Mouse (Mus musculus): ENCODE data around the gene Fkbp4. TPM values are rescaled to one million over a fixed set of nuclear protein-coding genes. Genes with fewer than 3 reads are reported as not detected.

Gene Fkbp4
- total and polyA plus RNA-seq, 2 experiments from 2014 or later = 161 to 246 TPM

GRCm38 (mm10) chr6:128421480-128421879 is 17.0 kb downstream of the Fkbp4 start:
- no peak for DNase-seq (ENCODE audit: low spot score)
- WGBS = 86% methylated on average over 3 of the region's 3 CpGs
- no peak for TF ChIP-seq CTCF (IDR thresholded peaks at IDR 0.05; ENCODE audit: low read depth)
- H3K36me3 ChIP-seq (ENCODE audit: insufficient read depth, low read length) = no peaks in the 10 kb centered on the region
- ATAC-seq = no peak
- no peak overlapping the region for H3K4me2 ChIP-seq (ENCODE audit: low read depth, low read length)
- H3K4me1 ChIP-seq (ENCODE audit: insufficient read depth, low read length) = no peaks in the 10 kb centered on the region
- no peak overlapping the region for H3K9ac ChIP-seq (replicated peaks; ENCODE audit: low read length)
- no peaks in the 10 kb centered on the region for H3K27me3 ChIP-seq (ENCODE audit: insufficient read depth, low read length)
- H3K4me3 ChIP-seq (ENCODE audit: low read length) = no peak overlapping the region
- no peaks in the 10 kb centered on the region for H3K9me3 ChIP-seq (ENCODE audit: low read length)
- H3K27ac ChIP-seq = no peak overlapping the region

- Histone ChIP-seq H3K4me1 (ENCODE audit: insufficient read depth, low read length) (no peaks in the 10 kb centered on the region), H3K36me3 (ENCODE audit: insufficient read depth, low read length) (no peaks in the 10 kb centered on the region), H3K4me2 (ENCODE audit: low read depth, low read length) (no peak overlapping the region), H3K9ac (replicated peaks; ENCODE audit: low read length) (no peak overlapping the region), H3K27me3 (ENCODE audit: insufficient read depth, low read length) (no peaks in the 10 kb centered on the region), H3K9me3 (ENCODE audit: low read length) (no peaks in the 10 kb centered on the region), H3K27ac (no peak overlapping the region), H3K4me3 (ENCODE audit: low read length) (no peak overlapping the region)
- ATAC-seq (no peak), DNase-seq (ENCODE audit: low spot score) (no peak)
- 88% methylated on average over 2 of the region's 2 CpGs for WGBS
- TF ChIP-seq CTCF (IDR thresholded peaks at IDR 0.05; ENCODE audit: low read depth) = no peak
Observed at GRCm38 (mm10) chr6:128421036-128421435, 17.4 kb downstream of the Fkbp4 start.

- Histone ChIP-seq H3K27me3 (ENCODE audit: insufficient read depth, low read length) (no peaks in the 10 kb centered on the region), H3K27ac (no peak overlapping the region), H3K9me3 (ENCODE audit: low read length) (no peaks in the 10 kb centered on the region), H3K4me1 (ENCODE audit: insufficient read depth, low read length) (no peaks in the 10 kb centered on the region), H3K9ac (replicated peaks; ENCODE audit: low read length) (no peak overlapping the region), H3K4me2 (ENCODE audit: low read depth, low read length) (no peak overlapping the region), H3K4me3 (ENCODE audit: low read length) (no peak overlapping the region), H3K36me3 (ENCODE audit: insufficient read depth, low read length) (no peaks in the 10 kb centered on the region)
- no peak for DNase-seq (ENCODE audit: low spot score)
- no peak for TF ChIP-seq CTCF (IDR thresholded peaks at IDR 0.05; ENCODE audit: low read depth)
- no peak for ATAC-seq
- WGBS = 100% methylated on average over 1 of the region's 1 CpGs
Observed at GRCm38 (mm10) chr6:128418076-128418475, 20.4 kb downstream of the Fkbp4 start.

GRCm38 (mm10) chr6:128416169-128416568 is 22.3 kb downstream of the Fkbp4 start:
- no peak for ATAC-seq
- no peak overlapping the region for H3K4me3 ChIP-seq (ENCODE audit: low read length)
- H3K9me3 ChIP-seq (ENCODE audit: low read length) = no peaks in the 10 kb centered on the region
- H3K36me3 ChIP-seq (ENCODE audit: insufficient read depth, low read length) = peaks cover 4% of the 10 kb centered on the region
- 92% methylated on average over 5 of the region's 5 CpGs for WGBS
- H3K4me2 ChIP-seq (ENCODE audit: low read depth, low read length) = no peak overlapping the region
- no peak overlapping the region for H3K27ac ChIP-seq
- no peak for DNase-seq (ENCODE audit: low spot score)
- no peak for TF ChIP-seq CTCF (IDR thresholded peaks at IDR 0.05; ENCODE audit: low read depth)
- H3K27me3 ChIP-seq (ENCODE audit: insufficient read depth, low read length) = no peaks in the 10 kb centered on the region
- H3K9ac ChIP-seq (replicated peaks; ENCODE audit: low read length) = no peak overlapping the region
- no peaks in the 10 kb centered on the region for H3K4me1 ChIP-seq (ENCODE audit: insufficient read depth, low read length)

GRCm38 (mm10) chr6:128411115-128411514 is 27.4 kb downstream of the Fkbp4 start:
- peaks cover 30% of the 10 kb centered on the region for H3K36me3 ChIP-seq (ENCODE audit: insufficient read depth, low read length)

GRCm38 (mm10) chr6:128410305-128410704 is 28.2 kb downstream of the Fkbp4 start:
- Histone ChIP-seq H3K4me3 (ENCODE audit: low read length) (no peak overlapping the region), H3K27me3 (ENCODE audit: insufficient read depth, low read length) (no peaks in the 10 kb centered on the region), H3K9me3 (ENCODE audit: low read length) (no peaks in the 10 kb centered on the region), H3K4me1 (ENCODE audit: insufficient read depth, low read length) (no peaks in the 10 kb centered on the region), H3K27ac (no peak overlapping the region), H3K9ac (replicated peaks; ENCODE audit: low read length) (no peak overlapping the region), H3K4me2 (ENCODE audit: low read depth, low read length) (no peak overlapping the region), H3K36me3 (ENCODE audit: insufficient read depth, low read length) (peaks cover 30% of the 10 kb centered on the region)
- ATAC-seq (no peak; the same call in 1 of the 2 replicates), DNase-seq (ENCODE audit: low spot score) (no peak)
- WGBS = 95% methylated on average over 13 of the region's 13 CpGs
- no peak for TF ChIP-seq CTCF (IDR thresholded peaks at IDR 0.05; ENCODE audit: low read depth)

More at GRCm38 (mm10) chr6:128411115-128411514, 27.4 kb downstream of the Fkbp4 start:
- H3K27me3 ChIP-seq (ENCODE audit: insufficient read depth, low read length) = no peaks in the 10 kb centered on the region
- peak; percentile 94 for TF ChIP-seq CTCF (IDR thresholded peaks at IDR 0.05; ENCODE audit: low read depth)
- no peak overlapping the region; the same call in 1 of the 2 replicates for H3K27ac ChIP-seq
- no peak overlapping the region for H3K4me2 ChIP-seq (ENCODE audit: low read depth, low read length)
- peak; percentile 80 for DNase-seq (ENCODE audit: low spot score)
- peak; percentile 46 for ATAC-seq
- H3K9ac ChIP-seq (replicated peaks; ENCODE audit: low read length) = no peak overlapping the region
- H3K4me1 ChIP-seq (ENCODE audit: insufficient read depth, low read length) = no peaks in the 10 kb centered on the region
- 12% methylated on average over 3 of the region's 3 CpGs for WGBS
- H3K9me3 ChIP-seq (ENCODE audit: low read length) = no peaks in the 10 kb centered on the region
- H3K4me3 ChIP-seq (ENCODE audit: low read length) = no peak overlapping the region

- Histone ChIP-seq H3K4me1 (ENCODE audit: insufficient read depth, low read length) (no peaks in the 10 kb centered on the region), H3K36me3 (ENCODE audit: insufficient read depth, low read length) (peaks cover 30% of the 10 kb centered on the region), H3K9me3 (ENCODE audit: low read length) (no peaks in the 10 kb centered on the region), H3K27me3 (ENCODE audit: insufficient read depth, low read length) (no peaks in the 10 kb centered on the region), H3K4me3 (ENCODE audit: low read length) (no peak overlapping the region), H3K4me2 (ENCODE audit: low read depth, low read length) (no peak overlapping the region), H3K27ac (no peak overlapping the region), H3K9ac (replicated peaks; ENCODE audit: low read length) (no peak overlapping the region)
- TF ChIP-seq CTCF (IDR thresholded peaks at IDR 0.05; ENCODE audit: low read depth) = no peak
- DNase-seq (ENCODE audit: low spot score) (no peak), ATAC-seq (no peak)
- 85% methylated on average over 7 of the region's 7 CpGs for WGBS
Observed at GRCm38 (mm10) chr6:128408544-128409125, 29.8 kb downstream of the Fkbp4 start.

Data from hindbrain, postnatal 0 days (tissue).